Mouse (Mus musculus): ENCODE data around the gene L3hypdh.

- TF ChIP-seq POLR2A (IDR thresholded peaks at IDR 0.05; ENCODE audit: borderline replicate concordance, extremely low read depth, low read depth, low read length) (no peak), CTCF (IDR thresholded peaks at IDR 0.05; ENCODE audit: insufficient read depth, low read length) (no peak)
These were observed 44.0 kb upstream of the L3hypdh start for GRCm38 (mm10) chr12:72129203-72129602.

All from lung, adult 2 months (tissue).